Mouse (Mus musculus) hindbrain, embryonic 11.5 days (tissue): Measurements from ENCODE around the gene Slc35b4. TPM values are rescaled to one million over a fixed set of nuclear protein-coding genes. Genes with fewer than 3 reads are reported as not detected.

Source experiments
- ATAC-seq: fragments of 200-750 bp; cut with Nextera tagmentation; 2 replicates; pipeline ENCODE4 v1.8.0; 2017; ENCODE audit warnings: mild to moderate bottlenecking, moderate TSS enrichment, moderate library complexity; ENCODE audit not compliant: low FRiP score
- DNase-seq: peaks from one replicate; pipeline ENCODE4 v3.0.0-alpha.2; 2015; ENCODE audit warnings: low spot score
- H3K27ac ChIP-seq: fragments of 300-500 bp; sonication (generic); 2 replicates; pipeline ENCODE4 v1.5.1; 2014; ENCODE audit warnings: mild to moderate bottlenecking, low read depth, low read length
- H3K27me3 ChIP-seq: fragments of 300-500 bp; sonication (generic); 2 replicates; pipeline ENCODE4 v1.6.1; 2014; ENCODE audit warnings: mild to moderate bottlenecking, low read length, moderate library complexity, mixed read lengths; ENCODE audit not compliant: control insufficient read depth, insufficient read depth
- H3K36me3 ChIP-seq: fragments of 300-500 bp; sonication (generic); 2 replicates; pipeline ENCODE4 v1.6.1; 2014; ENCODE audit warnings: mild to moderate bottlenecking, low read length, moderate library complexity, mixed read lengths; ENCODE audit not compliant: control insufficient read depth, insufficient read depth
- H3K4me1 ChIP-seq: fragments of 300-500 bp; sonication (generic); replicated peaks from 2 replicates; pipeline ENCODE4 v1.6.1; 2014; ENCODE audit warnings: low read length, mixed read lengths; ENCODE audit not compliant: control insufficient read depth, insufficient read depth
- H3K4me2 ChIP-seq: fragments of 300-500 bp; sonication (generic); replicated peaks from 2 replicates; pipeline ENCODE4 v1.6.1; 2014; ENCODE audit warnings: mild to moderate bottlenecking, low read depth, low read length
- H3K4me3 ChIP-seq: fragments of 300-500 bp; sonication (generic); 2 replicates; pipeline ENCODE4 v1.5.1; 2014; ENCODE audit warnings: low read depth, low read length
- H3K9ac ChIP-seq: fragments of 300-500 bp; sonication (generic); 2 replicates; pipeline ENCODE4 v1.6.1; 2014; ENCODE audit warnings: low read depth, low read length
- H3K9me3 ChIP-seq: fragments of 300-500 bp; sonication (generic); 2 replicates; pipeline ENCODE4 v1.6.1; 2016; ENCODE audit warnings: low read length; ENCODE audit not compliant: control insufficient read depth
- WGBS: fragments of 180-500 bp; shearing (Covaris S2); extraction: QIAGEN DNeasy Blood & Tissue Kit; methylation state at CpG from one replicate; pipeline ENCODE4 v1.1.7; 2014; 5-methylcytosine and 5-hydroxymethylcytosine counted together
- polyA plus RNA-seq: library from polyadenylated mRNA; unstranded; fragments of >200 nt; fragmentation: Nextera tagmentation; extraction: Ambion mirVana; gene quantifications from 2 replicates; pipeline ENCODE4 v1.2.1, GENCODE M21; 2014

Slc35b4 gene
- polyA plus RNA-seq, result 46.7 and 48.3 TPM in 2 replicates

- H3K4me1 ChIP-seq, result no peaks in the 10 kb centered on the region
- peak within 1 kb of the TSS; percentile 82 for H3K4me3 ChIP-seq
- DNase-seq (peak; percentile 97), ATAC-seq (peak; percentile 100)
- no peaks in the 10 kb centered on the region for H3K27me3 ChIP-seq
- H3K4me2 ChIP-seq, result peak within 1 kb of the TSS; percentile 76
- H3K9me3 ChIP-seq, result no peaks in the 10 kb centered on the region
- H3K36me3 ChIP-seq, result no peaks in the 10 kb centered on the region
- WGBS, result 1% methylated on average over 29 of the region's 29 CpGs
- peak within 1 kb of the TSS; percentile 60; the same call in 1 of the 2 replicates for H3K27ac ChIP-seq
- H3K9ac ChIP-seq, result peak within 1 kb of the TSS; percentile 80
Measured at GRCm38 (mm10) chr6:34176864-34177247, at the start of gene Slc35b4. Slc35b4 (minus strand) TSS chr6:34177111.

GRCm38 (mm10) chr6:34225004-34225599 lies 48.2 kb upstream of the Slc35b4 start:
- no peak for ATAC-seq
- no peak for DNase-seq
- Histone ChIP-seq H3K27me3 (no peaks in the 10 kb centered on the region; the same call in 1 of the 2 replicates), H3K4me2 (no peak overlapping the region), H3K4me1 (no peaks in the 10 kb centered on the region), H3K4me3 (no peak overlapping the region), H3K9me3 (no peaks in the 10 kb centered on the region; the same call in 1 of the 2 replicates), H3K27ac (no peak overlapping the region), H3K9ac (no peak overlapping the region), H3K36me3 (no peaks in the 10 kb centered on the region)
- WGBS, result 91% methylated on average over 3 of the region's 3 CpGs

- Histone ChIP-seq H3K27ac (no peak overlapping the region), H3K9me3 (no peaks in the 10 kb centered on the region), H3K27me3 (no peaks in the 10 kb centered on the region), H3K9ac (no peak overlapping the region), H3K4me1 (no peaks in the 10 kb centered on the region; the same call in 1 of the 2 replicates), H3K36me3 (no peaks in the 10 kb centered on the region), H3K4me3 (no peak overlapping the region), H3K4me2 (no peak overlapping the region)
- WGBS, result 66% methylated on average over 9 of the region's 9 CpGs
- ATAC-seq (no peak), DNase-seq (no peak)
Measured at GRCm38 (mm10) chr6:34216450-34217319, 39.8 kb upstream of the Slc35b4 start.

- 84% methylated on average over 3 of the region's 3 CpGs for WGBS
- Histone ChIP-seq H3K27ac (no peak overlapping the region), H3K4me2 (no peak overlapping the region), H3K9ac (no peak overlapping the region), H3K27me3 (no peaks in the 10 kb centered on the region), H3K4me3 (no peak overlapping the region), H3K36me3 (no peaks in the 10 kb centered on the region), H3K4me1 (no peaks in the 10 kb centered on the region), H3K9me3 (no peaks in the 10 kb centered on the region)
- ATAC-seq, result no peak
- no peak for DNase-seq
Measured at GRCm38 (mm10) chr6:34205754-34206153, 28.8 kb upstream of the Slc35b4 start.

GRCm38 (mm10) chr6:34204971-34205572 lies 28.2 kb upstream of the Slc35b4 start:
- no peak overlapping the region for H3K4me3 ChIP-seq
- no peak overlapping the region for H3K27ac ChIP-seq
- no peak for ATAC-seq
- DNase-seq, result peak; percentile 45
- H3K4me1 ChIP-seq, result no peaks in the 10 kb centered on the region
- 76% methylated on average over 8 of the region's 8 CpGs for WGBS
- no peaks in the 10 kb centered on the region for H3K9me3 ChIP-seq
- H3K36me3 ChIP-seq, result no peaks in the 10 kb centered on the region
- no peaks in the 10 kb centered on the region for H3K27me3 ChIP-seq
- H3K4me2 ChIP-seq, result no peak overlapping the region
- H3K9ac ChIP-seq, result no peak overlapping the region

GRCm38 (mm10) chr6:34203503-34203902 lies 26.6 kb upstream of the Slc35b4 start:
- 84% methylated on average over 7 of the region's 7 CpGs for WGBS
- ATAC-seq (no peak), DNase-seq (no peak)
- no peaks in the 10 kb centered on the region for H3K36me3 ChIP-seq
- no peak overlapping the region for H3K9ac ChIP-seq
- no peaks in the 10 kb centered on the region for H3K4me1 ChIP-seq
- H3K27me3 ChIP-seq, result no peaks in the 10 kb centered on the region
- no peak overlapping the region for H3K27ac ChIP-seq
- H3K4me3 ChIP-seq, result no peak overlapping the region
- H3K9me3 ChIP-seq, result no peaks in the 10 kb centered on the region
- H3K4me2 ChIP-seq, result no peak overlapping the region

GRCm38 (mm10) chr6:34194981-34195380 lies 18.1 kb upstream of the Slc35b4 start:
- no peak overlapping the region for H3K27ac ChIP-seq
- no peak overlapping the region for H3K4me2 ChIP-seq
- H3K9me3 ChIP-seq, result no peaks in the 10 kb centered on the region; the same call in 1 of the 2 replicates
- 85% methylated on average over 1 of the region's 1 CpGs for WGBS
- no peaks in the 10 kb centered on the region for H3K36me3 ChIP-seq
- no peaks in the 10 kb centered on the region for H3K4me1 ChIP-seq
- H3K9ac ChIP-seq, result no peak overlapping the region
- no peak overlapping the region for H3K4me3 ChIP-seq
- DNase-seq, result no peak
- ATAC-seq, result no peak
- no peaks in the 10 kb centered on the region for H3K27me3 ChIP-seq

GRCm38 (mm10) chr6:34193708-34194475 lies 17.0 kb upstream of the Slc35b4 start:
- 62% methylated on average over 12 of the region's 12 CpGs for WGBS
- H3K27me3 ChIP-seq, result no peaks in the 10 kb centered on the region
- no peaks in the 10 kb centered on the region for H3K36me3 ChIP-seq
- no peaks in the 10 kb centered on the region for H3K4me1 ChIP-seq
- no peak overlapping the region for H3K27ac ChIP-seq
- ATAC-seq (no peak), DNase-seq (peak; percentile 76)
- no peak overlapping the region for H3K4me2 ChIP-seq
- H3K9ac ChIP-seq, result no peak overlapping the region
- no peaks in the 10 kb centered on the region; the same call in 1 of the 2 replicates for H3K9me3 ChIP-seq
- no peak overlapping the region for H3K4me3 ChIP-seq
